15 mouse cellular contexts compared by ENCODE assay signal in genomic region chr12:41877292-41877959, GRCm38 (mm10).
DNase-seq lines count a peak whose midpoint lies in the region; ATAC-seq and TF ChIP-seq lines count a peak whose summit lies in the region.
"Had no signal": no experiment of that assay in that cellular context is flagged by ENCODE, and none has a peak within 500 bp of the region (broad histone marks: within the 10 kb centered on the region; RNA-seq: fewer than 3 reads in every experiment).

No protein-coding gene starts in this region.

- H3K4me1 ChIP-seq in hindbrain, postnatal 0 days (ENCODE audit: insufficient read depth, low read length): no peaks in the 10 kb centered on the region
- no peaks in the 10 kb centered on the region for H3K4me1 ChIP-seq in hindbrain, embryonic 13.5 days (replicated peaks)
- peaks cover 16 to 30% of the 10 kb centered on the region in 2 experiments for H3K4me1 ChIP-seq in MEL (ENCODE audit: control insufficient read depth in 1 of 2, insufficient read depth in 2 of 2, low read length in 2 of 2)
- H3K4me1 ChIP-seq in liver, embryonic 11.5 days (replicated peaks; ENCODE audit: control insufficient read depth, insufficient read depth, low read length): no peaks in the 10 kb centered on the region
- H3K4me1 ChIP-seq: forebrain, embryonic 10.5 days; hindbrain, embryonic 10.5 days; neural tube, embryonic 12.5 days had no signal

- no peaks in the 10 kb centered on the region for H3K27me3 ChIP-seq in hindbrain, postnatal 0 days (ENCODE audit: insufficient read depth, low read length)
- no peaks in the 10 kb centered on the region for H3K27me3 ChIP-seq in hindbrain, embryonic 13.5 days
- no peaks in the 10 kb centered on the region for H3K27me3 ChIP-seq in MEL (ENCODE audit: control insufficient read depth in 1 of 2, insufficient read depth in 2 of 2, low read length in 2 of 2)
- no peaks in the 10 kb centered on the region for H3K27me3 ChIP-seq in liver, embryonic 11.5 days (replicated peaks; ENCODE audit: control insufficient read depth, insufficient read depth, low read length)
- H3K27me3 ChIP-seq: megakaryocyte, embryonic 14.5 days; neural tube, embryonic 12.5 days had no signal

- no peak overlapping the region for H3K4me2 ChIP-seq in hindbrain, postnatal 0 days (ENCODE audit: low read depth, low read length)
- H3K4me2 ChIP-seq in hindbrain, embryonic 13.5 days: no peak overlapping the region
- no peak overlapping the region for H3K4me2 ChIP-seq in liver, embryonic 11.5 days
- H3K4me2 ChIP-seq: neural tube, embryonic 12.5 days had no signal

- no peak overlapping the region for H3K27ac ChIP-seq in hindbrain, postnatal 0 days
- H3K27ac ChIP-seq in hindbrain, embryonic 13.5 days: no peak overlapping the region
- H3K27ac ChIP-seq in MEL (ENCODE audit: control insufficient read depth, low read depth, low read length): peak overlapping the region; percentile 58
- no peak overlapping the region for H3K27ac ChIP-seq in liver, embryonic 11.5 days (ENCODE audit: low read depth, low read length)
- H3K27ac ChIP-seq: forebrain, embryonic 10.5 days; hindbrain, embryonic 10.5 days; neural tube, embryonic 12.5 days had no signal

- H3K4me3 ChIP-seq in hindbrain, postnatal 0 days (ENCODE audit: low read length): no peak overlapping the region
- no peak overlapping the region for H3K4me3 ChIP-seq in hindbrain, embryonic 13.5 days
- no peak overlapping the region for H3K4me3 ChIP-seq in MEL (ENCODE audit: control insufficient read depth in 1 of 2, insufficient read depth in 1 of 2, low read depth in 2 of 2, low read length in 2 of 2)
- no peak overlapping the region for H3K4me3 ChIP-seq in liver, embryonic 11.5 days (ENCODE audit: low read depth, low read length)
- H3K4me3 ChIP-seq: forebrain, embryonic 10.5 days; hindbrain, embryonic 10.5 days; megakaryocyte, embryonic 14.5 days; neural tube, embryonic 12.5 days had no signal

- no peaks in the 10 kb centered on the region for H3K79me2 ChIP-seq in MEL (ENCODE audit: control insufficient read depth, insufficient read depth, low read length, poor library complexity)

- DNase-seq in hindbrain, postnatal 0 days (ENCODE audit: low spot score): peak; percentile 37
- DNase-seq in MEL (ENCODE audit: low read depth, low spot score): no peak
- DNase-seq in brain, adult 2 months (ENCODE audit: low read depth, low spot score): peak; percentile 83
- DNase-seq in left cerebral cortex, postnatal 25 days (ENCODE audit: low spot score in 2 of 2): peak; percentile 43 to 87
- no peak for DNase-seq in liver, embryonic 11.5 days (ENCODE audit: low spot score)
- no peak for DNase-seq in spleen, adult 12 weeks (ENCODE audit: low spot score)
- DNase-seq: adrenal gland, postnatal 14 days; cerebellum, adult 11 months; heart, adult 18-20 months; lung, adult 18-20 months had no signal

- intact Hi-C loops in left cerebral cortex, postnatal 25 days (cut with DNase I): no loop called here

- TF ChIP-seq EP300 in MEL (IDR thresholded peaks at IDR 0.05; ENCODE audit: low read depth in 1 of 2, low read length in 2 of 2): no peak; a peak in 1 of 4 replicates

- ATAC-seq in hindbrain, postnatal 0 days: no peak
- no peak for ATAC-seq in hindbrain, embryonic 13.5 days (ENCODE audit: low FRiP score)
- ATAC-seq in liver, embryonic 11.5 days (replicated peaks; ENCODE audit: low FRiP score): no peak

- 28% methylated on average over 5 of the region's 5 CpGs for WGBS in hindbrain, postnatal 0 days
- WGBS in hindbrain, embryonic 13.5 days: 62% methylated on average over 5 of the region's 5 CpGs
- 77% methylated on average over 5 of the region's 5 CpGs for WGBS in liver, embryonic 11.5 days

- no peaks in the 10 kb centered on the region for H3K36me3 ChIP-seq in hindbrain, postnatal 0 days (ENCODE audit: insufficient read depth, low read length)
- no peaks in the 10 kb centered on the region for H3K36me3 ChIP-seq in hindbrain, embryonic 13.5 days
- H3K36me3 ChIP-seq in MEL (ENCODE audit: control insufficient read depth in 1 of 2, insufficient read depth in 2 of 2, low read length in 2 of 2): peaks cover 0 to 46% of the 10 kb centered on the region in 2 experiments; a peak in 2 of 4 replicates
- H3K36me3 ChIP-seq in liver, embryonic 11.5 days (ENCODE audit: control insufficient read depth, insufficient read depth, low read length): no peaks in the 10 kb centered on the region
- H3K36me3 ChIP-seq: forebrain, embryonic 10.5 days; hindbrain, embryonic 10.5 days; neural tube, embryonic 12.5 days had no signal

- no peak overlapping the region for H3K9ac ChIP-seq in hindbrain, postnatal 0 days (replicated peaks; ENCODE audit: low read length)
- H3K9ac ChIP-seq in hindbrain, embryonic 13.5 days: no peak overlapping the region
- no peak overlapping the region for H3K9ac ChIP-seq in MEL (ENCODE audit: control insufficient read depth, low read depth, low read length, poor library complexity, severe bottlenecking)
- H3K9ac ChIP-seq in liver, embryonic 11.5 days (ENCODE audit: low read depth, low read length): no peak overlapping the region
- H3K9ac ChIP-seq: neural tube, embryonic 12.5 days had no signal

- TF ChIP-seq POLR2A in MEL (IDR thresholded peaks at IDR 0.05; ENCODE audit: control insufficient read depth in 1 of 2, insufficient read depth in 1 of 2, low read depth in 1 of 2, low read length in 2 of 2, poor library complexity in 1 of 2): no peak

- TF ChIP-seq RAD21 in MEL (IDR thresholded peaks at IDR 0.05; ENCODE audit: low read depth, low read length): no peak

- no peaks in the 10 kb centered on the region for H3K9me3 ChIP-seq in hindbrain, postnatal 0 days (ENCODE audit: low read length)
- no peaks in the 10 kb centered on the region for H3K9me3 ChIP-seq in hindbrain, embryonic 13.5 days
- H3K9me3 ChIP-seq in MEL (replicated peaks; ENCODE audit: insufficient read depth, low read length): no peaks in the 10 kb centered on the region
- no peaks in the 10 kb centered on the region for H3K9me3 ChIP-seq in liver, embryonic 11.5 days (ENCODE audit: control insufficient read depth, low read length)
- H3K9me3 ChIP-seq: forebrain, embryonic 10.5 days; hindbrain, embryonic 10.5 days; megakaryocyte, embryonic 14.5 days; neural tube, embryonic 12.5 days had no signal

- TF ChIP-seq CTCF in hindbrain, postnatal 0 days (IDR thresholded peaks at IDR 0.05; ENCODE audit: low read depth): no peak
- no peak for TF ChIP-seq CTCF in MEL (IDR thresholded peaks at IDR 0.05 in 2 of 3, conservative IDR thresholded peaks at IDR 0.05 in 1 of 3; ENCODE audit: control insufficient read depth in 1 of 3, insufficient read depth in 1 of 3, low read depth in 2 of 3, low read length in 3 of 3, poor library complexity in 1 of 3, severe bottlenecking in 1 of 3)

TF ChIP-seq in MEL, 35 proteins besides CTCF, POLR2A, EP300 and RAD21:
- TF ChIP-seq CHD1 (IDR thresholded peaks at IDR 0.05; ENCODE audit: low read depth, low read length) (no peak), MEF2A (IDR thresholded peaks at IDR 0.05; ENCODE audit: extremely low read depth, insufficient replicate concordance, low read depth, low read length, poor library complexity, severe bottlenecking) (no peak), GABPA (IDR thresholded peaks at IDR 0.05; ENCODE audit: low read depth, low read length) (no peak), TBP (IDR thresholded peaks at IDR 0.05; ENCODE audit: low read depth, low read length) (no peak), SMC3 (IDR thresholded peaks at IDR 0.05; ENCODE audit: low read depth, low read length) (no peak), ZC3H11A (IDR thresholded peaks at IDR 0.05; ENCODE audit: low read depth, low read length) (no peak), UBTF (IDR thresholded peaks at IDR 0.05; ENCODE audit: borderline replicate concordance, insufficient read depth, low read depth, low read length) (no peak), ELF1 (IDR thresholded peaks at IDR 0.05; ENCODE audit: low read depth, low read length) (no peak), MAFK (IDR thresholded peaks at IDR 0.05; ENCODE audit: borderline replicate concordance, low read depth, low read length) (no peak), ZKSCAN1 (IDR thresholded peaks at IDR 0.05; ENCODE audit: low read depth, low read length) (no peak), KAT2A (conservative IDR thresholded peaks at IDR 0.05; ENCODE audit: low read depth, low read length) (no peak), E2F4 (IDR thresholded peaks at IDR 0.05; ENCODE audit: borderline replicate concordance, low read depth, low read length) (no peak), NRF1 (IDR thresholded peaks at IDR 0.05; ENCODE audit: insufficient read depth, low read depth, low read length, poor library complexity, severe bottlenecking) (no peak), MAZ (IDR thresholded peaks at IDR 0.05; ENCODE audit: low read depth, low read length) (no peak), USF2 (IDR thresholded peaks at IDR 0.05; ENCODE audit: borderline replicate concordance in 1 of 2, insufficient read depth in 1 of 2, low read depth in 1 of 2, low read length in 2 of 2) (no peak), TCF12 (IDR thresholded peaks at IDR 0.05; ENCODE audit: low read depth, low read length) (no peak), POLR2AphosphoS5 (IDR thresholded peaks at IDR 0.05; ENCODE audit: borderline replicate concordance, low read depth, low read length) (no peak), SIN3A (IDR thresholded peaks at IDR 0.05; ENCODE audit: low read length) (no peak), HCFC1 (IDR thresholded peaks at IDR 0.05; ENCODE audit: low read depth, low read length) (no peak)

Comparison
In these comparisons a context has a peak if more than half of its experiments do, and no peak if none do; other contexts are left out.
1. DNase-seq: peak in hindbrain, postnatal 0 days (single experiment), brain, adult 2 months (single experiment) and left cerebral cortex, postnatal 25 days (2 of 2); none in MEL (single experiment), liver, embryonic 11.5 days (single experiment) and spleen, adult 12 weeks (single experiment).